Mouse (Mus musculus) stomach, embryonic 14.5 days (tissue): ENCODE results near the gene Clcc1. TPM values are rescaled to one million over a fixed set of nuclear protein-coding genes. Genes with fewer than 3 reads are reported as not detected.

ENCODE experiments used
- ATAC-seq: fragments of 200-750 bp; cut with Nextera tagmentation; 2 replicates; pipeline ENCODE4 v1.8.0; 2017; ENCODE audit warnings: low read depth, moderate TSS enrichment; ENCODE audit not compliant: insufficient number of reproducible peaks, insufficient read depth, low FRiP score
- H3K27ac ChIP-seq: fragments of 300-500 bp; sonication (generic); 2 replicates; pipeline ENCODE4 v1.5.1; 2014; ENCODE audit warnings: mild to moderate bottlenecking, low read length, moderate library complexity, mixed read lengths
- H3K27me3 ChIP-seq: fragments of 300-500 bp; sonication (generic); 2 replicates; pipeline ENCODE4 v1.6.1; 2014; ENCODE audit warnings: low read length, control low read depth, mixed read lengths; ENCODE audit not compliant: control insufficient read depth, insufficient read depth
- H3K36me3 ChIP-seq: fragments of 300-500 bp; sonication (generic); 2 replicates; pipeline ENCODE4 v1.6.1; 2014; ENCODE audit warnings: mild to moderate bottlenecking, control low read depth, low read length, moderate library complexity, mixed read lengths; ENCODE audit not compliant: control insufficient read depth, insufficient read depth
- H3K4me1 ChIP-seq: fragments of 300-500 bp; sonication (generic); 2 replicates; pipeline ENCODE4 v1.6.1; 2014; ENCODE audit warnings: low read length, control low read depth, mixed read lengths; ENCODE audit not compliant: control insufficient read depth, insufficient read depth
- H3K4me2 ChIP-seq: fragments of 300-500 bp; sonication (generic); replicated peaks from 2 replicates; pipeline ENCODE4 v1.6.1; 2014; ENCODE audit warnings: low read depth, low read length, control low read depth
- H3K4me3 ChIP-seq: fragments of 300-500 bp; sonication (generic); 2 replicates; pipeline ENCODE4 v1.5.1; 2014; ENCODE audit warnings: low read depth, low read length, control low read depth
- H3K9ac ChIP-seq: fragments of 300-500 bp; sonication (generic); replicated peaks from 2 replicates; pipeline ENCODE4 v1.6.1; 2014; ENCODE audit warnings: low read depth, mild to moderate bottlenecking, control low read depth, low read length, moderate library complexity, mixed read lengths
- H3K9me3 ChIP-seq: fragments of 300-500 bp; sonication (generic); 2 replicates; pipeline ENCODE4 v1.6.1; 2016; ENCODE audit warnings: low read depth, low read length, control low read depth; ENCODE audit not compliant: control insufficient read depth
- WGBS: fragments of 180-500 bp; shearing (Covaris S2); extraction: QIAGEN DNeasy Blood & Tissue Kit; methylation state at CpG from one replicate; pipeline ENCODE4 v1.1.7; 2014; 5-methylcytosine and 5-hydroxymethylcytosine counted together
- polyA plus RNA-seq: library from polyadenylated mRNA; unstranded; fragments of >200 nt; fragmentation: Nextera tagmentation; extraction: Ambion mirVana; gene quantifications from 2 replicates; pipeline ENCODE4 v1.2.1, GENCODE M21; 2014

The Clcc1 gene
- polyA plus RNA-seq, 1 experiment from 2014 or later = 83.0 TPM

- 86% methylated on average over 7 of the region's 7 CpGs for WGBS
- ATAC-seq = no peak
Measured at GRCm38 (mm10) chr3:108726413-108726812, 72.7 kb downstream of the Clcc1 start.

GRCm38 (mm10) chr3:108727344-108727743, 73.6 kb downstream of the Clcc1 start:
- Histone ChIP-seq H3K9ac (no peak overlapping the region), H3K27me3 (no peaks in the 10 kb centered on the region)
- no peak for ATAC-seq

More at GRCm38 (mm10) chr3:108726413-108726812, 72.7 kb downstream of the Clcc1 start:
- Histone ChIP-seq H3K4me2 (no peak overlapping the region), H3K9me3 (no peaks in the 10 kb centered on the region), H3K4me3 (no peak overlapping the region), H3K4me1 (no peaks in the 10 kb centered on the region; the same call in 1 of the 2 replicates), H3K27me3 (no peaks in the 10 kb centered on the region), H3K36me3 (no peaks in the 10 kb centered on the region), H3K9ac (no peak overlapping the region), H3K27ac (no peak overlapping the region)

GRCm38 (mm10) chr3:108727776-108728175, 74.1 kb downstream of the Clcc1 start:
- ATAC-seq = no peak
- Histone ChIP-seq H3K27ac (no peak overlapping the region), H3K27me3 (no peaks in the 10 kb centered on the region), H3K36me3 (no peaks in the 10 kb centered on the region), H3K9me3 (no peaks in the 10 kb centered on the region), H3K4me1 (no peaks in the 10 kb centered on the region; the same call in 1 of the 2 replicates), H3K4me3 (no peak overlapping the region), H3K4me2 (no peak overlapping the region), H3K9ac (no peak overlapping the region)
- WGBS = 89% methylated on average over 3 of the region's 3 CpGs

More at GRCm38 (mm10) chr3:108727344-108727743, 73.6 kb downstream of the Clcc1 start:
- Histone ChIP-seq H3K4me1 (no peaks in the 10 kb centered on the region; the same call in 1 of the 2 replicates), H3K36me3 (no peaks in the 10 kb centered on the region), H3K27ac (no peak overlapping the region), H3K4me3 (no peak overlapping the region), H3K4me2 (no peak overlapping the region), H3K9me3 (no peaks in the 10 kb centered on the region)

Other genes starting within 250 kb of the Clcc1 start
- gene Celsr2, start 238.4 kb upstream of the Clcc1 start, polyA plus RNA-seq = 20.6 and 21.9 TPM in 2 replicates
- gene Sars, start 208.7 kb upstream of the Clcc1 start, polyA plus RNA-seq = 115 and 129 TPM in 2 replicates
- 0.42 and 0.65 TPM in 2 replicates for gene 1700013F07Rik, start 119.8 kb upstream of the Clcc1 start, polyA plus RNA-seq
- gene 5330417C22Rik, start 117.4 kb upstream of the Clcc1 start, polyA plus RNA-seq = 7.4 and 15.0 TPM in 2 replicates
- 41.1 and 46.0 TPM in 2 replicates for gene Tmem167b, start 91.4 kb upstream of the Clcc1 start, polyA plus RNA-seq
- gene Taf13, start 82.2 kb upstream of the Clcc1 start, polyA plus RNA-seq = 44.5 and 46.8 TPM in 2 replicates
- 14.0 and 15.3 TPM in 2 replicates for gene Wdr47, start 62.6 kb upstream of the Clcc1 start, polyA plus RNA-seq
- 58.5 and 63.4 TPM in 2 replicates for gene Gpsm2, start 68.4 kb downstream of the Clcc1 start, polyA plus RNA-seq
- 0.24 and 0.41 TPM in 2 replicates for gene Aknad1, start 85.7 kb downstream of the Clcc1 start, polyA plus RNA-seq
- 41.4 and 43.6 TPM in 2 replicates for gene Stxbp3, start 186.6 kb downstream of the Clcc1 start, polyA plus RNA-seq
- gene Fndc7, start 236.1 kb downstream of the Clcc1 start, polyA plus RNA-seq = not detected in 2 replicates